Mouse (Mus musculus): ENCODE measurements around the gene Rbm47.

GRCm38 (mm10) chr5:66135161-66135852, 37.6 kb downstream of the Rbm47 start:
- TF ChIP-seq CTCF (conservative IDR thresholded peaks at IDR 0.05; ENCODE audit: insufficient read depth, insufficient read length, low read depth, low read length): no peak
- no peak for TF ChIP-seq POLR2A (IDR thresholded peaks at IDR 0.05; ENCODE audit: low read depth, low read length)

Measured in kidney, adult 2 months (tissue).